Mouse (Mus musculus): ENCODE measurements around the gene Fam193b. TPM values are rescaled to one million over a fixed set of nuclear protein-coding genes. Genes with fewer than 3 reads are reported as not detected.
"Not testable (repeated sequence)": the region's sequence is repeated elsewhere in the genome, so short reads cannot be mapped to it uniquely, and the experiment has no call there.

The Fam193b gene
- polyA plus RNA-seq, 1 experiment, result 57.7 TPM

DNA sequence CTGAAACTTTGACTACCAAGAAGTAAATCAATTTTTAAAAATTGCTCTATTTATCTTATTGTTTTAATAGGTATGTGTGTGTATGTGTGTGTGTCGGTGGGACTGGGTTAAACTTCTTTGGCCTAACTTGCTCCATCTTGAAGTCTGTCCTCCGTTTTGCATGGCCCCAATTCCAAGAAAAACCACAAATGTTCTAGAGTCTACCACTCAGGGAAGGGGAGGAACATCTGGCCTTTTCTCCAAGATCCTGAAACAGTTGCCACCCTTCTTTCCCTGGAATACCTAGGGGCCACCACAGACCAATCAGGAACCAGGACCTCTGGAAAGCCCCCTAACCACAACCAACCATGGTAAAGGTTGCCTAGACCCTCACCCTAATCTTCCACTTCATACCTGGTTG, 1.1 kb upstream of the Fam193b start:
- DNase-seq (ENCODE audit: low read depth), result no peak

DNA sequence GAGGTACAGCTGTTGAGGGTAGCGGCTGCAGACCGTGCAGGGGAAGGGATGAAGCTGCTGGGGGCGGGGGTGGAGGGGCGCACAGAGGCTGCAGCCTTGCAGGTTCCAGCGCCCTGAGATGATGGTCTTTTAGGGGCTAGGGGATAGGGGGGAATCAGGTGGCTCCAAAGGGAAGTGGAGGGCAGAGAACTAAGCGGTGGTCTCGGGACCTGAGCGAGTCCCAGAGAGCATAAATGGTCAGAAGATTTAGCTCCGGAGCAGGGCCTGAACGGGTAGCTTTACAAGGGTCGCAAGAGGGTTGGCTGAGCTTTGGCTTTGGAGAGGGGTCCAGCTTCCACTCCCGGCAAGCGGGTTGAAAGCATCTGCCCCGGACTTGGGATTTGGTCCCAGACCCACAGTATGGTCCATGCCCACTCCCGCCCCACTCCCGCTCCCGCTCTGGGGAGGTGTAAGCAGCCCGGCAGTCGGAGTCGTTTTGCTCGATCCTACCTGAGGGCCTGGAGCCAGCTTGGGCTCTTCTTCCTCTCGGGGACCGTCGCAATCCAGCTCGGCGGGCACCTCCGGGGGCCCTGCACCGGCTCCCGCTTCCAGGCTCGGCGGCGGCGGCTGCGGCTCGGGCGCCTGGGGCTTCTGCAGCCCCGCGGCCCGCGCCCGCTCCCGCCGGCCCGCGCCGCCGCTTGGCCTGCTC, 490 bp downstream of the Fam193b start:
- no peak for DNase-seq (ENCODE audit: low read depth)

DNA sequence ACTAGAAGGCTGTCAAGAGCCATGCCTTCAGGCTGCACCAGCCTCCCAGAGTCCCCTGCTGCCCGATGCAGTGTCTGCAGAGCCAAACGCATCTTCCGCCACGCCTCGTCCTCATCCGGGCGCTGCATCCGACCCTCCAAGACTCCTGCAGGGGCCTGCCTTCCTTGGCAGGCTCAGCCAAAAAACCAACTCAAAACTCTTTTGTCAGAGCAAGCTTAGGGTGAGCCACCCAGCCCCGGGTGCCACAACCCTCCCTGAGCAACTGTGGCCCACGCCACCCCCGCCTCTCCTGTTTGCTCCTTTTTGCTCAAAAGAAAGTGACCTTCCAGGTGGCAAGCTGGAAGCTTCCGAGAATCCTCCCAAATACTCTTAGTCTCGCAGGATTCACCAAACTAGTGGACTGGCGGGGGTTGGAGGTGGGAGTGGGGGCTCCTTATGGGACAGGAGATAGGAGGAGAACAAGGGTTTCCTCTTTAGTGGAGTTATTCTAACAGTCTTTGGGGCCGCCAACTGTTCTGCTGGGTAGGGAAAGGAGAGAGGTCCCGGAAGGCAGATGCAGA, 1.1 kb downstream of the Fam193b start:
- DNase-seq (ENCODE audit: low read depth), result no peak

DNA sequence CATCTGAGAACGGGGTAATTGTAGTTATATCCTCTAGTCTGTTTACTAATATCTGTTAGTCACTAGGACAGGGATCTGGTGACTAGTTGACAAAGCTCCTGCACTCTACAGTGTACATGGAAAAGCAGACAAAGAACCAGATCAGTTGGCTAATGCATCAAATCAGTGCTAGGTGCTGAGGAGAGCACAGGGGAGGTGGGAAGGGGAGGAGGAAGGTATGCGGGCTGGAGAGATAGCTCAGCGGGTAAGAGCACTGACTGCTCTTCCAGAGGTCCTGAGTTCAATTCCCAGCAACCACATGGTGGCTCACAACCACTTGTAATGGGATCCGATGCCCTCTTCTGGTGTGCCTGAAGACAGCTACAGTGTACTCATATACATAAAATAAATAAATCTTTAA, 2.4 kb downstream of the Fam193b start:
- not testable (repeated sequence) for DNase-seq (ENCODE audit: low read depth)

DNA sequence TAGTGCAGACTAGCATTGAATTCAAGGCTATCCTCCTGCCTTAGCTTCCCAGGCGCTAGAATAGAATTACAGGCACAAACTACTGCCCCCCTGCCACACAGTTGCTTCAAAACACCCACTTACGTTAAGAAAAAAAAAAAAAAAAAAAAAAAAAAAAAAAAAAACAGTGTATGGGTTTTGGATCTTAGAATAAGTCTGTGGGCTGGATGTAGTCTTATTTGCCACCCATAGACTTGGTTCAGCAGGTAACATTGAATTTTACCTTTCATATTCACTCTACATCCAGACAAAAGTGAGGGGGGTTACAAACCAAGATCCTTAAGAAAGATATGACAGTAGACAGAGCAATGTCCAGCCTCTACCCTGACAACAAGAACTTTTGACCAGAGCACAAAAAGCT, 3.0 kb downstream of the Fam193b start:
- no peak for DNase-seq (ENCODE audit: low read depth)

DNA sequence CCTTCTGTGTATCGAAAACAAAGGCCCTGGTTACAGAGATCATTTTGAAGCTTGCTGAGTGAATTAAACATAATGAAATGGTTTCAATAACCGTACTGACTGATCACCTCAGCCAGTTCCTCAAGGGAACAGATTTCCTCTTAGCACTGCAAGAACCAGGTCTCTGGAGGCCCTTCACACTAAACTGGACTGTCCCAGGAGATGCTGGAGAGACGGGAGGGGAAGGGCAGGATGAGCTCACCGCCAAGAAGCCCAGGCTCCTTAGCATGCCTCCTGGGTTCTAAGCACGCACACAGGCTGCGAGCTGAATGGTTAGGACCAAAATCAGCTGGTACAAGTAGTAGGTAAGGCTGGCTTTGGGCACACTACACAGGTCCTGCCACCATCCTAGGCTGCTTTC, 3.9 kb downstream of the Fam193b start:
- DNase-seq (ENCODE audit: low read depth), result no peak

DNA sequence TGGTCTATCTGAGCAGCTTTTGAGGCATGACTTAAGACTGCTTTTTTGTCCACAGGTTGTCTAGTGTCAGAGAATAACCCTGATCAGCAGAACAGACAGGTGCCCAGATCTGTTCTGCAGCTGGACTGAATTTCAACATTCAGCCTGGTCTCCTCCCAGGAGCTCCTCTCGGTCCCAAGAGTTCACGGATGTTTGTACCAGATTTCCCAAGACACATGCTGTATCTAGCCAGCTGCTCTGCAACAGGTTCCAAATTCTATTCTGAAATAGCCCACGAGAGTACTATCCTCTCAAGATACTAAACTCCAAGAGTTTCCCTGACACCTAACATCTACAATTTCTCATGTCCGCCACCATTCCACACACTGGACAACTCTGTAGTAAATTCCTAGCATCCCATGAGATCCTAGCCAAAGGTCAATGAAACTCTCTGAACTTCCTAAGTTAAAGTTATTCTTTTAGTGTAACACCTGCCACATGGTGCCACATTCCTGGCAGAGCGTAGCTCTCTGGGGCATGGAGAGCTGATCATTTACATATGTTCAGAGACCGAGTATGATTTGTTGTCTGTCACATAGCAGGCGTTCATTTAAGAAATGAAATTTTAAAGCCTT, 7.5 kb downstream of the Fam193b start:
- no peak for DNase-seq (ENCODE audit: low read depth)

DNA sequence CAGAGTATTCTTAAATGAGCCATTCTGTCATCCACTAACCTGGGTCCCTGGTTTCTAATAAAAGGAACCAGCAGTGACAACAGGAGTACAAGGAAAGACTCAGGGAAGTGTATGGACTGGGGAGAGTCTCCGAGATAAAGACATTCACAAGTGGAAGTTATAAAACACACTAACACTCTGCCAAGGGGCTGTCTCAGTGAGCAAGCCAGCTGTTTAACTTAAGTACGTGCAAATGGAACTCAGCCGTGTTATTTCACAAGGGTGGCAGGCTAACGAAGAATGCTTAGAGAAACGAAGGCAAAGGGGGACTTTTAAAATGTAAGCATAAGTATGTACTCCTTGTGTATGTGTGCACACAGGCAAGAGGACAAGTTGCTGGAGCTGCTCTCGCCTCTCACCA, 13.4 kb downstream of the Fam193b start:
- no peak for DNase-seq (ENCODE audit: low read depth)

DNA sequence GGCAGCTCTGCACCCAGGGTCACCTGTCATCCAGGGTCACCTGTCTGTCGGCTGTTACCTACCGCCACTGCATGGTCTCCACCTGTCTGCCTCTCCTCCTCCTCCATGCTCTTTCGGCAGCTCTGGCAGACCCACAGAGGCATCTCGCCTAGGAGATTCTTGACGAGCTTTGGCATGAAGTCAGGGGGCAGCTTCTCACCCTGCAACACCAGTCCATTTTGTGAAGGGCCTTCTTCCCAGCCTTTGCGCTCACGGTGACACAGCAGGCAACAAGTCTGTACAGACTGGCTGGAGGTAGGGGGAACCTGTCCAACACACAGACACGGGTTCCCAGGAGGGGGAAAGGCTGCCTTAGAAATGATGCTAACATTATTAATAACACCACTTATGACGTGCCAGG, 15.0 kb downstream of the Fam193b start:
- no peak for DNase-seq (ENCODE audit: low read depth)

DNA sequence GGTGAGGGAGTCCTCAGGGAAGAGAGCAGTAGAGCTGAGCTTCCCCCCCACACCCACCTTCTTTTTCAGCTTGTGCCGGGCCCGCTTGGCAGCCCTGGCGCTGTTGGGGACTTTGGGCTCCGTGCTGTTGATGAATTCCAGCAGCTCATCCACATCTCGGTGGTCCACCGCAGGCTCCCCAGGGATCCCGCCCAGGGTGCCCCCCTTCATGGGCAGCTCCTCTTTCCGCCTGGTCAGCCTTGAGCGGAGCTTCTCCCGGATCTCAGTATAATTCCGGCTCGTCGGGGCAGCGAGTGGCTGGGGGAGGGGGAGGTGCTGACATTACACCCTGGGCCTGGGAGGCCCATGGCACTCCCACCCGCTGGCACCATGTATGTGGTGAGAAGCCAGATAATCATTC, 21.9 kb downstream of the Fam193b start:
- no peak for DNase-seq (ENCODE audit: low read depth)

DNA sequence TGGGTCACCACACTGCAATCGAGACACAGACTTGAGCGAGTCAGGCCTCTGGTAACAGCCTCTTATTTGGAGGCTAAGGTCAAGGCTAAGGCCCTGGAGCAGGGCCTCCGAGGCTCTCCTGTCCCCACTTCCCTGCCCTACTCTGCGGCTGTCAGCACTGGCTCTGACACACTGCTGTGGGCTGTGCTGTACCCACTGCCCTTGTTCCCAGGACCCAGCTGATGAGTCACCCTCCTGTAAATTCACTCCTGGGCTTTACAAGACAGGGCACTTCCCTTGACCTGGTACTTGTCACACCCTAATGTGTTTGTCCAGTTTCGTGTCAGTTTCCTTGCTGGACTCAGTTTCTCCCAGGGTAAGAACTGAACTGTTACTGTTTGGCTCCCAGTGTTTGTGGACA, 22.5 kb downstream of the Fam193b start:
- no peak for DNase-seq (ENCODE audit: low read depth)

DNA sequence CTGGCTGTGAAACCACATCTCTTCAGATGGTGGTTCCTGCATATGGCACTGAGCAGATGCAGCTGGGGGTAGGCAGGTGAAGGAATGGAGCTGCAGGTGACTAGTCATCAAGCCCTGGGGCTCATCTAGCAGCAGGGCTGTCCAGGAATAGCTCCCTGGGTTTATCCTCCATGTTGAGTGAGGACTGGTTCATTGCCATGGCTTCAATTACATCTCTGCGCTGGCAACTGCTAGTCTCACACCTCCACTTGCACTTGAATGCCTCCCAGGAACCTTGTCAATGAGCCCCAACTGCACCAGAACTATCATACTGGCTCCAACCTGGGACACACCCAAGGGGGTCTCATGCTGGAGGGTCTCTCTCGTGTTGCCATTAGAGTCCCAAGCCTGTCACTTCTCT, 23.0 kb downstream of the Fam193b start:
- DNase-seq (ENCODE audit: low read depth), result no peak

DNA sequence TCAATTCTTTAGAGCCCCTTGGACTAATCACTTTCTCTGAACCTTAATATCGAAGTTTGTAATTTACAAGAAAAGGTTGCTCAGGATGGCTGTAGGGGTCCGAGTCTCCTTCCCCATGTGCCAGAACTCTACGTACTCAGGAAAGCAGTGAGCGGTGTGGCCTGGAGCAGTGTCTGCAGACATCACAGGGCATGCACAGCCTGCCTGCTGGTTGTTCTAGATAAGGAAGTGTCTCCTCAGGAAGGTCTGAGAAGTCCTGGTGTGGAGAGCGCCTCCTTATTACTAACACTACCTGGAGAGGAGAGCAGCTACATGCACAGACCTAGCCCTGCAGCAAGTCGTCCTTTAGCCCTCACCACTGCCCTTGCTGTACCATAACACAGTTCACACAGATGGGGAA, 26.1 kb downstream of the Fam193b start:
- no peak for DNase-seq (ENCODE audit: low read depth)

DNA sequence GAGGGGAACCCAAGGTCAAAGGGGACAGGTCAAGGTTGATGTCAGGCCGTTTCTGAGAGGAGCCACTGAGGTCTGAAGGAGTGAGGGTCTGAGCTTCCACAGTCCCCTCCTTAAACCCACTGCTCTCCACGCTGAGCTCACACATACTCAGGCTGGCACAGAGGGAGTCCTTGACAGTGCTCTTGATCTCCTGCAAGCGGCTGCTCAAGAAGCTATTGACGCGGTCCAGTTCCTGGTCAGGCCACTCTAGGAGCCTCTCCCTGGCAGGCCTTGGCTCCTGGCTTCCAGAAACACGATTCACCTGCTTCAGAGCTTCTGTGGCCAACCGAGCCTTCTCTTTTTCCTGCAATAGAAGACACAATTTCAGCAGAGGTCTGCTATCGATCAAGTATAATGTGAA, 27.5 kb downstream of the Fam193b start:
- DNase-seq (ENCODE audit: low read depth), result no peak

DNA sequence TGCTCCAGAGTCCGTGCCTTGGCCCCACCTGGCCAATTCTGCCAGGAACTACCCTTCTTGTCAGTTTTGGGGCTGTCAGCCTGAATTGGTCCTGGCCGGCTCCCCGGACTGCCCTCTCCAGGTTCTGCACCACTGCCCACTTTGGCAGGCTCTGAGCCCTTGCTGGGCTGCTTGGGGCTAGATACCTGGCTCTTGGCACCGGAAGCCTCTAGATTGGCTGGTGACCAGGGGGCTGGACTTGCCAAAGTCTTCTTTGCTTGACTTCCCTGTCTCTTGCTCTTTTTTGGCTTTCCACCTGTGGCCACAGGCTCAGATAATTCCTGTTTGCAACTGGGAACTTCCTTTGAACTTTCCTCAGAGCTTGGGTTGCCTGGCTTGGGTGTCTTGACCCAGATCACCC, 28.0 kb downstream of the Fam193b start:
- no peak for DNase-seq (ENCODE audit: low read depth)

DNA sequence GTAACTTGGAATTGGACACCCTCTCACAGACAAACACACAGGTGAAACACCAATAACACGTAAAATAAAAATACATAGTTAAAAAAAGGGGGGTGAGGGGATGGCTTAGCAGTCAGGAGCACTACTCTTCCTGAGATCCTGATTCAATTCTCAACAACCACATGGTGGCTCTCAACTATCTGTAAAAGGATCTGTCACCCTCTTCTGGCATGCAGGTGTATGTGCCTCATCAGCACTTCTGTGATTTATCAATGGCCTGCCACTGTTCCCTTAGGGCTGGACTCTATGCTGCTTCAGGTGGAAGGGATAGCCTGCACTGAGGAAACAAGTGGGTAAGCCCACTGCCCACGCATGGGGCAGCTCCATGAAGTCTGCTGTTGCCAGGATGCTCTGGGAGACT, 30.0 kb downstream of the Fam193b start:
- no peak for DNase-seq (ENCODE audit: low read depth)

DNA sequence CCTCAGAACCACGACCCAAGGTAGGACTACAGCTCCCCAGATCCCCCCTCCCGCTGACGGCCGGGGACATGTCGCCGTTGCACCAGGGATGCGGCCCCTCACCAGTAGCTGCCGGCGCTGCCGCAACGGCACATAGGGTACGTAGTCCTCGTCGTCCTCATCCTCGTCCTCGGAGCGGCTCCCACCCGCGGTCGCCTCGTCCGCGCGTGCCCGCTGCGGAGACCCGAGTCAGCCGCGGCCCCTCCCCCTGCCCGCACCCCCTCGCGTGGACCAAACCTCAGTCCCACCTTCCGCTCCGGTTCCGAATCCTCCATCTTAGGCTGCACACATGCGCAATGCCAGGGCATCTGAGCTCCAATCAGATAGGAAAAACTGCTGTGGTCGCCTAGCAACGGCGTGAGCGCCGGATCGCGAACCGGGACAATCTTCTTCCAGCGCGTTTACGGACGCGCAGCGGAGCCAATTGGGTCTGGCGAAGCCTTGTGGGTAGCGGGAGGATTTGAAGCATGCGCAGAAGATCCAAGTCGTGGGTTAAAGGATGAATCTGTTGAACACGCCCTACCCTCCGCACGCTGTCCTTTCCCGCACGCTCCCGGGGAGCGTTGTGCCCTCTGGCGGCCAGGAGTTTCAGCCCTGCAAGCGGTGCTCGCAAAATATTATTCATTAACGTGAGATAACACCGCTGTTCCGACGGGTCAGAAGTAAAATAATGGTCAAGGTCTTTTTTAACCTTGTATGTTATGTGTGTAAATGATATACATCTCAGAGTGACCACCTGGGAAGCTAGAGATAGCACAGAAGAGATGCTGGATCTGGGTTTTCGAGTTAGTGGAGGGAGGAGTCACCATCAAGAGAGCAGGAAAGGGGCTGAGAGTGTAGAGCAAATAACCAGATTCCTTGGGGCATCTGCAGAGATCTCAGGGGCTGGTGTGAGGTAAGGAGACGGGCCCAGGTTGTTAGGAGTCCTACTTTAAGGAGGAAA, 34.4 kb downstream of the Fam193b start, which contains the start of gene Ddx41:
Ddx41 (minus strand) TSS at position 465 of the 982 bp plus-strand sequence.
- DNase-seq (ENCODE audit: low read depth), result peak; percentile 86

DNA sequence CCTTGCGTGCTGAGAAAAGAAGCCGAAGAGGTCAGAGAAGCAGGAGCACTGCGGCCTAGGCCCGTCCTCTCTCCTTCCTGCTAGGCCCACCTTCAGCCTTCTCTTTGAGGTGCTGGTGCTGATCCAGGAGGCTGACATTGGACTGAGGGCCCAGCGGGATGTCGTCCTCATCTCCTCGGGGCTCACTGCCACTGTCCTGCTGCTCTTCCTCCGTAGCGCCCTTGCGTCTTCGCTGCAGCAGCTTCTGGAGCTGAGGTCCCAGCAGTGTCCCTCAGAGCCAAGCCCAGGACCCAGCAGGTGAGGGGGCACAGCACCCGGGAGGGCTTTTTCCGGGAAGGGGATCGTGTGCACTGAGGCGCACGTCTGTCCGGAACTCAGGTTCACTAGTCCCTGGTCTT, 35.1 kb downstream of the Fam193b start:
- no peak for DNase-seq (ENCODE audit: low read depth)

DNA sequence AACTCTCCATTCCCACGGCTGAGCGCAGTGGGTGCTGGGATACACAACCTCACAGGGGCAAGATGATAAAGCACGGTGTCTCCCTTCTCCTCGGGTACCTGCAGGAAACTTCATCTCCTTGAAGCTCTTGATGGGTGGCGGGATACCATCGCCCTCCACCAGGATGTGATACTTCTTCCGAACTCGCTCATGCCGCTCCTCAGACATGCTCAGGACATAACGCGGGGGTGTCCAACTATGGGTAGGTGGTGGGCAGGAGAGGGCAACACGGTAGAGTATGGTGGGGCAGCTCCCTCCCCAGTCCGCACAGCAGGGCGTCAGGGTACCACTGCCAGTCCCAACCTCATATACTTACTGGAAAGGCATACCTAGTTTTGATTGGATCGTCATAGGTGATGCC, 35.7 kb downstream of the Fam193b start:
- DNase-seq (ENCODE audit: low read depth), result no peak

DNA sequence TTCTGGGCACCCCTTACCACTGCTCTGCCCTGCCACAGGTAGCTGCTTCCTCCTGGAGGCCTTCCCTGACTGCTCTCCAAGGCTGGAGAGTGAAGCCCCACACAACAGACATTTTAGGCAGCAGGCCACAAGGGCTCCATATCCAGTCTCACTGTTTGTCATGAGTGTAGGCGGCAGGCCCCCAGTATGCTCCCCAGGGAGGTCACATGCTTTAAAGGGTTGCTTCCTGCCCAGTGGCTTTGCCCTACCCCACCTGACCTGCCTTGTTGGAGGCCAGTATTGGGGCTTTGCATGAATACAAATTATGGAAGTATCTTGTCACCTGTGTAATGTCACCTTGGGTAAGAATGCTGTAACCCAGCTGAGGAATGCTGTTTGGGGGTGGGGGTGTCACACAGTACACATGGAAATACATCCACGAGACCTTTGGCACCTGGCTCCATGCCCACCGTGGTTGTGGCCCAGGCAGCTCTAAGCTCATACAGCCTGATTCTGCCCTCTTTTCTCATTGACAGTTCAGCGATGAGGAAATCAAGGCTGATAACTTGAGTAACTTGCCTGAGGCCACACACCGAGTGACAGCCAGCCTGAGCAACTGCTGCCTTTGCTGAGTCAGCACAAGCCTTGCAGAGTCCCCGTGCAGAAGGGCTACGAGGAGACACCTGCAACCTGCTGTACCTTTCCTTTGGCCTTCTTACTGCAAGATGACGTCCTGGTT, 41.6 kb downstream of the Fam193b start, which contains the start of gene Dok3:
Dok3 (minus strand) TSS at position 99 of the 718 bp plus-strand sequence.
- no peak for DNase-seq (ENCODE audit: low read depth)
